Mouse (Mus musculus): ENCODE measurements around the gene Ptk6. TPM values are rescaled to one million over a fixed set of nuclear protein-coding genes. Genes with fewer than 3 reads are reported as not detected.
A peak's percentile ranks its signal among the peaks of the same experiment; 100 is the strongest.

The Ptk6 gene
- polyA plus RNA-seq, 1 experiment, result 0.16 TPM

DNA sequence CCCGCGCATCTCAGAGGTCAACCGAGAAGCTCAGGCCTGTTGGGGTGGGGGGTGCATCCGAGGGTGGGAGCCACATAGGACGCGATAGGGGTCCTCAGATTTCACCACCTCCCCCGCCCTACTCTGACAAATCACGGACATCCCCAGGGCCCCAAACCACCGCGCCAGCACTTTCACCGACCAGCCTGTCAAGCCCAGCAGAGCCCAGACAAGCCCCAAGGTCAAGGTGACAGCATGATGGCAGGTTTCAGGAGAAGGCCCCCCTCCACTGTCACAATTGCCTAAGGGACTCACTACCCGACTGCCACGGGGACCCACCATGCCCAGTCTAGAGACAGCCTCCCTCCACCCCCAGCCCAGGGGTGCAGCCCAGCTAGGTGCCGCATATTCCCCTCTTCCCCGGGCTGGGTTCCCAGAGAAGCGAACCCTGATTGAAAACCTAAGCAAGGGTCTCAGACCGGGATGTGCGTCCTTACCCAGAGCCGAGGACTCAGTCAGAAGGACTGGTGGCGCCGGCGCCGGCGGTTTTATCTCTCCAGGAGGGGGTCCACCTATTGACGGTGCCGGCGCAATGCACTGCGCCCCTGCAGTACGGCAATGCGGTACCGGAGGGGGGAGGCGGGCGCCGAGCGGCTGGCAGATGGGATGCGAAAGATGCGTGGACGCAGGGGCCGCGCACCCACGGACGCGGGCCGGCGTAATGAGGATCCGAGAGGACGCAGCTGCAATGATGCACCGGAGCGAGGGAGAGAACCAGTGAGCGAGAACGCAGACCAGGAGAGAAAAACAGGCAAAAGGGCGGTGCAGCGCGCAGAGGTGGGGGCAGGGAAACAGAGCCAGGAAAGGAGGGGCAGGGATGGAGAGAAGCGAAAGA, 46.1 kb downstream of the Ptk6 start, which contains the start of gene Eef1a2:
Gene Eef1a2, minus strand, starts transcription at position 767 of the 874 bp plus-strand sequence.
- Histone ChIP-seq H3K36me3 (ENCODE audit: control insufficient read depth, insufficient read depth, low read length) (no peaks in the 10 kb centered on the region), H3K27me3 (replicated peaks; ENCODE audit: control insufficient read depth, insufficient read depth, low read length) (no peaks in the 10 kb centered on the region), H3K4me3 (ENCODE audit: insufficient read depth, low read depth, low read length) (no peak within 1 kb of the TSS), H3K4me1 (ENCODE audit: control insufficient read depth, insufficient read depth, low read length) (no peaks in the 10 kb centered on the region), H3K27ac (ENCODE audit: insufficient read depth, low read depth, low read length) (no peak within 1 kb of the TSS)
- TF ChIP-seq CTCF (conservative IDR thresholded peaks at IDR 0.05; ENCODE audit: insufficient read depth, insufficient read length, low read depth, low read length) (no peak), POLR2A (IDR thresholded peaks at IDR 0.05; ENCODE audit: low read depth, low read length) (no peak)
- no peak for DNase-seq
- 5% methylated on average over 55 of the region's 55 CpGs for WGBS

DNA sequence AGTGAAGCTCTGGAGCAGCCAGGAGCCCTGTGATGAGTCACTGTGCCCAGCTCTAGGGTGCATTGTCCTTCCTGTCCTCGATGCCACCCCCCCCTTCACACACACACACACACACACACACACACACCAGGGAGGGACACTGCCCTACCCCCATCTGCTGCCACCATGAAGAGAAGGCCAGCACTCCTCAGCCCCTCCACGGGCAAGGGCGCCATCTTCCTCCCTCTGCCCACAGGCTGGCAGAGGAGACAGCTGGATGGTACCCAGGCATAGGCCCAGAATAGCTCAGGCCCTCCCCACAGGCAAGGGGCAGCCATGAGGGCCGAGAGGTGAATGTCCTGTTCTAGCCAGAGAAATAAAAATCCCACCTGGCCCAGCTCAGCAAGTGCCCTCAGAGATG, 46.8 kb downstream of the Ptk6 start:
- WGBS, result 65% methylated on average over 4 of the region's 4 CpGs
- H3K27ac ChIP-seq (ENCODE audit: insufficient read depth, low read depth, low read length), result no peak overlapping the region
- no peaks in the 10 kb centered on the region for H3K27me3 ChIP-seq (replicated peaks; ENCODE audit: control insufficient read depth, insufficient read depth, low read length)
- H3K4me1 ChIP-seq (ENCODE audit: control insufficient read depth, insufficient read depth, low read length), result no peaks in the 10 kb centered on the region
- TF ChIP-seq POLR2A (IDR thresholded peaks at IDR 0.05; ENCODE audit: low read depth, low read length), result no peak
- TF ChIP-seq CTCF (conservative IDR thresholded peaks at IDR 0.05; ENCODE audit: insufficient read depth, insufficient read length, low read depth, low read length), result no peak
- DNase-seq, result no peak
- H3K4me3 ChIP-seq (ENCODE audit: insufficient read depth, low read depth, low read length), result no peak overlapping the region
- H3K36me3 ChIP-seq (ENCODE audit: control insufficient read depth, insufficient read depth, low read length), result no peaks in the 10 kb centered on the region

DNA sequence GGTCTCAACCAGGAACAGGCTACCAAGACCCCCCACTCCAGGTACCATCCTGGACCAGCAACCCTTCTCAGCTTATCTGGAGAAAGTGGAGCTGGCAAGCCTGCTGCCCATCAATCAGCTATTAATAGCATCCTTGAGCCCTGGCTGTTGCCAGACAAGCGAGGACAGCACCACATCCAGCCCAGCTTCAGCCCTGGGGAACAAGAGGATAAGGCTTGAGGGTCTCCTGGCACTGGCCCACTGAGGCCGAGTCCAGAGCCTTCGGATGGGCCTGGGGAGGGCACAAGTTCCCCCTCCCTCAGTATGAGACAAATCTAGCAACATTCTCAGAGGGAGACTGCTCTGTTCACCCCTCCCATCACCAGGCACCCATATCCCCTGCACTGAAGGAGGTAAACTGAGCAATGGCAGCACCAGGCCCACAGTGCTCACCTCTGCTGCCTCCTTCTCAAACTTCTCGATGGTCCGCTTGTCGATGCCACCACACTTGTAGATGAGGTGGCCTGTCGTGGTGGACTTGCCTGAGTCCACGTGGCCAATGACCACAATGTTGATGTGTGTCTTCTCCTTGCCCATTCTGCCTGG, 47.7 kb downstream of the Ptk6 start:
- no peak overlapping the region for H3K4me3 ChIP-seq (ENCODE audit: insufficient read depth, low read depth, low read length)
- no peaks in the 10 kb centered on the region for H3K4me1 ChIP-seq (ENCODE audit: control insufficient read depth, insufficient read depth, low read length)
- no peak for DNase-seq
- TF ChIP-seq CTCF (conservative IDR thresholded peaks at IDR 0.05; ENCODE audit: insufficient read depth, insufficient read length, low read depth, low read length), result no peak
- TF ChIP-seq POLR2A (IDR thresholded peaks at IDR 0.05; ENCODE audit: low read depth, low read length), result no peak
- 79% methylated on average over 8 of the region's 8 CpGs for WGBS
- H3K27me3 ChIP-seq (replicated peaks; ENCODE audit: control insufficient read depth, insufficient read depth, low read length), result no peaks in the 10 kb centered on the region
- H3K36me3 ChIP-seq (ENCODE audit: control insufficient read depth, insufficient read depth, low read length), result no peaks in the 10 kb centered on the region
- H3K27ac ChIP-seq (ENCODE audit: insufficient read depth, low read depth, low read length), result no peak overlapping the region

DNA sequence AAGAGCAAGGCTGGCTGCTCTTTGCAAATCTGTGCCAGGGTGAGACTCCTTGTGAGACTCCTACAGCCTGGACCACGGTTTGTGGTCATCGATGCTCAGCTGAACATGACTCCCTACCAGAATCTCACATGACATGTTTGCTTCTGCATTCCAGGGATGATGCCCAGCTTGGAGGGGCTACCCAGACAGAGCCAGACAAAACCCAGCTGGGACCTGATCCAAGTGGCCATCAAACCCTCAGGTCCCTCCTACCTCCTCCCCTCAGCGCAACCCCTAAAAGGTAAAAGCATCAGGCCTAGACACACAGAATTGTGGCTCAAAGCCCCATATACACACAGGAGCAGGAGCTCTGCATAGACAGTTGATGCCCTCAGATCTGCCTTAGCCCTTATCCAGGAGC, 48.2 kb downstream of the Ptk6 start:
- 47% methylated on average over 3 of the region's 3 CpGs for WGBS
- H3K27me3 ChIP-seq (replicated peaks; ENCODE audit: control insufficient read depth, insufficient read depth, low read length), result no peaks in the 10 kb centered on the region
- no peaks in the 10 kb centered on the region for H3K36me3 ChIP-seq (ENCODE audit: control insufficient read depth, insufficient read depth, low read length)
- TF ChIP-seq POLR2A (IDR thresholded peaks at IDR 0.05; ENCODE audit: low read depth, low read length) (no peak), CTCF (conservative IDR thresholded peaks at IDR 0.05; ENCODE audit: insufficient read depth, insufficient read length, low read depth, low read length) (no peak)
- DNase-seq, result no peak
- H3K4me1 ChIP-seq (ENCODE audit: control insufficient read depth, insufficient read depth, low read length), result no peaks in the 10 kb centered on the region
- H3K4me3 ChIP-seq (ENCODE audit: insufficient read depth, low read depth, low read length), result no peak overlapping the region
- H3K27ac ChIP-seq (ENCODE audit: insufficient read depth, low read depth, low read length), result no peak overlapping the region

DNA sequence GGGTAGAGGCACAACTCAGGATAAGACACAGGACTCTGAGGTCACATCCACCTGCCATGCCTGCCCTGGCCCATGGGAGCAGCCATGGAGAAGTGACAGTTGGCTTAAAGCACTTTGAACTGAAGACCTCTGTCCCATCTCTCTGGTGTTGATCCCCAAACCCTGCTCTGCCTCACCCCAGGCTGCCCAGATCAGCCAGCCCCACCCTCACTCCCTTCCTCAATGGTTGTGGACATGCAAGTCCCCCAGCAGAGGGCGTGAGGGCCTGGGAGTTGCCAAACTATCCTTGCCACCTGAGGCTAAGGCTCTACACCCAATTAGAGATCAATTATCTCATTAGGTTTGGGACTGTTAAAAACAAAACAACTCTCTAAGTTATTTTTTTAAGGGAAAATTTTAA, 48.8 kb downstream of the Ptk6 start:
- Histone ChIP-seq H3K4me3 (ENCODE audit: insufficient read depth, low read depth, low read length) (no peak overlapping the region), H3K27ac (ENCODE audit: insufficient read depth, low read depth, low read length) (no peak overlapping the region), H3K4me1 (ENCODE audit: control insufficient read depth, insufficient read depth, low read length) (no peaks in the 10 kb centered on the region), H3K27me3 (replicated peaks; ENCODE audit: control insufficient read depth, insufficient read depth, low read length) (no peaks in the 10 kb centered on the region), H3K36me3 (ENCODE audit: control insufficient read depth, insufficient read depth, low read length) (no peaks in the 10 kb centered on the region)
- peak; percentile 15 for DNase-seq
- TF ChIP-seq CTCF (conservative IDR thresholded peaks at IDR 0.05; ENCODE audit: insufficient read depth, insufficient read length, low read depth, low read length), result peak; percentile 51
- TF ChIP-seq POLR2A (IDR thresholded peaks at IDR 0.05; ENCODE audit: low read depth, low read length), result no peak
- WGBS, result 7% methylated on average over 1 of the region's 1 CpGs

DNA sequence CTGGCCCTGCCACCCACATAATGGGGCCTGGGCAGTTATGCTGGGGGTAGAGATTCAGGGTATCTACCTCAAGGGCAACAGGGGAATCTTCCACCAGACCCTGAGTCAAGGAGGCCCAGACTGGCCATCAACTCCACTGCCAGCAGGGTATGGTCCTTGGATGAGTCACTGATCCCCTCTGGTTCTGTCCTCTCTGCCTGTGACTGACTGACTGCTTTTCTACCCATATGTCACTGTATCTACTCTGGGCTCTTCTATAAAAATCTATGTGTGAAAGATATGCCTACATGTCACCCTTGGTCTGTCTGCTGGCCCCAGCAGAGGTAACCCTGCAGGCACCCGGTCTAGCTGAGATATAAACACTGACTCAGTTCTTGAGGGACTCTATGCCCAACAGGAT, 49.5 kb downstream of the Ptk6 start:
- 83% methylated on average over 1 of the region's 1 CpGs for WGBS
- no peak overlapping the region for H3K4me3 ChIP-seq (ENCODE audit: insufficient read depth, low read depth, low read length)
- H3K4me1 ChIP-seq (ENCODE audit: control insufficient read depth, insufficient read depth, low read length), result peaks cover 4% of the 10 kb centered on the region; the same call in 1 of the 2 replicates
- no peak for DNase-seq
- no peak overlapping the region for H3K27ac ChIP-seq (ENCODE audit: insufficient read depth, low read depth, low read length)
- no peak for TF ChIP-seq POLR2A (IDR thresholded peaks at IDR 0.05; ENCODE audit: low read depth, low read length)
- no peaks in the 10 kb centered on the region for H3K36me3 ChIP-seq (ENCODE audit: control insufficient read depth, insufficient read depth, low read length)
- no peaks in the 10 kb centered on the region for H3K27me3 ChIP-seq (replicated peaks; ENCODE audit: control insufficient read depth, insufficient read depth, low read length)

DNA sequence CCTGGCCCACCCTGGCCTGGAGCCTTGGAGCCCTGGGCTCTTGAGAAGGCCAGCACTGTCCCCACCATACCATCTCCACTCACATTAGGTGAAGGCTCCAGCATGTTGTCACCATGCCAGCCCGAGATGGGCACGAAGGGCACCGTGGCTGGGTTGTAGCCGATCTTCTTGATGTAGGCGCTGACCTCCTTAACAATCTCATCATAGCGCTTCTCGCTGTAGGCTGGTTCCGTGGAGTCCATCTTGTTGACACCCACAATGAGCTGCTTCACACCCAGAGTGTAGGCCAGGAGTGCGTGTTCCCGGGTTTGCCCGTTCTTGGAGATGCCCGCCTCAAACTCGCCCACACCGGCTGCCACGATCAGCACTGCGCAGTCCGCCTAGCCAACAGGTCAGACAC, 49.9 kb downstream of the Ptk6 start:
- TF ChIP-seq CTCF (conservative IDR thresholded peaks at IDR 0.05; ENCODE audit: insufficient read depth, insufficient read length, low read depth, low read length) (no peak), POLR2A (IDR thresholded peaks at IDR 0.05; ENCODE audit: low read depth, low read length) (no peak)
- 93% methylated on average over 17 of the region's 17 CpGs for whole genome bisulfite sequencing
- no peak overlapping the region for H3K27ac ChIP-seq (ENCODE audit: insufficient read depth, low read depth, low read length)
- no peak overlapping the region for H3K4me3 ChIP-seq (ENCODE audit: insufficient read depth, low read depth, low read length)
- DNase-seq, result no peak
- H3K4me1 ChIP-seq (ENCODE audit: control insufficient read depth, insufficient read depth, low read length), result peaks cover 4% of the 10 kb centered on the region; the same call in 1 of the 2 replicates
- no peaks in the 10 kb centered on the region for H3K27me3 ChIP-seq (replicated peaks; ENCODE audit: control insufficient read depth, insufficient read depth, low read length)
- H3K36me3 ChIP-seq (ENCODE audit: control insufficient read depth, insufficient read depth, low read length), result no peaks in the 10 kb centered on the region
